Mouse (Mus musculus) ES-Bruce4 (cell line): ENCODE results near the gene Grm7. TPM values are rescaled to one million over a fixed set of nuclear protein-coding genes. Genes with fewer than 3 reads are reported as not detected.

Experiments
- H3K27ac ChIP-seq: 2 replicates; pipeline ENCODE4 v1.5.1; 2012; ENCODE audit warnings: low read length, inconsistent platforms; ENCODE audit not compliant: insufficient read depth
- H3K27me3 ChIP-seq: 2 replicates; pipeline ENCODE4 v1.6.1; 2012; ENCODE audit warnings: mild to moderate bottlenecking, low read length, inconsistent platforms; ENCODE audit not compliant: control insufficient read depth, poor library complexity, insufficient read depth, severe bottlenecking
- H3K36me3 ChIP-seq: 2 replicates; pipeline ENCODE4 v1.6.1; 2012; ENCODE audit warnings: inconsistent platforms, mild to moderate bottlenecking, low read length, moderate library complexity; ENCODE audit not compliant: control insufficient read depth, poor library complexity, insufficient read depth, severe bottlenecking
- H3K4me1 ChIP-seq: one replicate; pipeline ENCODE4 v1.8.1; 2011; ENCODE audit warnings: low read length; ENCODE audit not compliant: control insufficient read depth, insufficient read depth
- H3K4me3 ChIP-seq: 2 replicates; pipeline ENCODE4 v1.5.1; 2011; ENCODE audit warnings: low read depth, mild to moderate bottlenecking, low read length
- H3K9ac ChIP-seq: 2 replicates; pipeline ENCODE4 v1.6.1; 2012; ENCODE audit warnings: low read depth, mild to moderate bottlenecking, inconsistent platforms; ENCODE audit not compliant: poor library complexity, severe bottlenecking
- H3K9me3 ChIP-seq: replicated peaks from 2 replicates; pipeline ENCODE4 v1.6.1; 2012; ENCODE audit warnings: mild to moderate bottlenecking, low read length, inconsistent platforms; ENCODE audit not compliant: control insufficient read depth, poor library complexity, insufficient read depth, severe bottlenecking
- CTCF ChIP-seq: IDR thresholded peaks from one replicate; pipeline ENCODE4 v1.8.1; 2011; ENCODE audit warnings: low read depth, low read length
- EP300 ChIP-seq: IDR thresholded peaks from 2 replicates; pipeline ENCODE4 v1.6.1; 2011; ENCODE audit warnings: low read depth, low read length; ENCODE audit not compliant: insufficient read depth
- POLR2A ChIP-seq: IDR thresholded peaks from one replicate; pipeline ENCODE4 v1.8.1; 2011; ENCODE audit warnings: low read length; ENCODE audit not compliant: insufficient read depth
- polyA plus RNA-seq: library from polyadenylated mRNA; stranded (reverse); fragments of >200 nt; gene quantifications from 2 replicates; pipeline ENCODE4 v1.2.4, GENCODE M21; 2011; ENCODE audit warnings: low read depth; ENCODE audit not compliant: missing spikeins, insufficient read depth, insufficient read length

Gene Grm7
- polyA plus RNA-seq, 1 experiment: not detected

GRCm38 (mm10) chr6:111510768-111511459, 865.5 kb downstream of the Grm7 start:
- Histone ChIP-seq H3K9ac (no peak overlapping the region), H3K36me3 (no peaks in the 10 kb centered on the region), H3K9me3 (no peaks in the 10 kb centered on the region), H3K4me1 (no peaks in the 10 kb centered on the region), H3K27ac (no peak overlapping the region), H3K27me3 (no peaks in the 10 kb centered on the region), H3K4me3 (no peak overlapping the region)
- TF ChIP-seq EP300: no peak
- TF ChIP-seq CTCF: no peak
- no peak for TF ChIP-seq POLR2A

GRCm38 (mm10) chr6:111512359-111512758, 867.0 kb downstream of the Grm7 start:
- Histone ChIP-seq H3K27me3 (no peaks in the 10 kb centered on the region), H3K27ac (no peak overlapping the region), H3K36me3 (no peaks in the 10 kb centered on the region), H3K9ac (no peak overlapping the region), H3K9me3 (no peaks in the 10 kb centered on the region), H3K4me3 (no peak overlapping the region), H3K4me1 (no peaks in the 10 kb centered on the region)
- no peak for TF ChIP-seq CTCF
- TF ChIP-seq POLR2A: no peak
- no peak for TF ChIP-seq EP300

DNA sequence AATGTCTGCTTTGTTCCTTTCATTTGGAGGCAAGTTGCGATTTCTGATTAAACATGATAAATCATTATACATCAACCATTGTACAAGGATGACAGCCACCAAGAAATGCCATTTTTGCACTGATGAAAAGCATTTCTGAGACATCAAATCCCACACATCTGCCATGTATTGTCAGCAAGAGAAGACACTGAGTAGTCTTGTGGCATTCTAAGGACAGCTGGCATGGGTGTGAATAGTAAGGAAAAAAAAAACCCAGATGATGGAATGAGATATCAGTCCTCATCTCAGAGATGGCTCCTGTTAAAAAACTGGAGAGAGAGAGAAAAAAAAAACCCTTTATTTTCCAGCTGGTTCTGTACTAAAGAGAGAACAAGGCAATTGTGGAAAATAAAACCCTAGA, 875.8 kb downstream of the Grm7 start:
- Histone ChIP-seq H3K4me1 (no peaks in the 10 kb centered on the region), H3K9me3 (no peaks in the 10 kb centered on the region), H3K36me3 (no peaks in the 10 kb centered on the region), H3K27me3 (no peaks in the 10 kb centered on the region), H3K4me3 (no peak overlapping the region), H3K9ac (no peak overlapping the region), H3K27ac (no peak overlapping the region)
- TF ChIP-seq CTCF: no peak
- TF ChIP-seq POLR2A: no peak
- no peak for TF ChIP-seq EP300

DNA sequence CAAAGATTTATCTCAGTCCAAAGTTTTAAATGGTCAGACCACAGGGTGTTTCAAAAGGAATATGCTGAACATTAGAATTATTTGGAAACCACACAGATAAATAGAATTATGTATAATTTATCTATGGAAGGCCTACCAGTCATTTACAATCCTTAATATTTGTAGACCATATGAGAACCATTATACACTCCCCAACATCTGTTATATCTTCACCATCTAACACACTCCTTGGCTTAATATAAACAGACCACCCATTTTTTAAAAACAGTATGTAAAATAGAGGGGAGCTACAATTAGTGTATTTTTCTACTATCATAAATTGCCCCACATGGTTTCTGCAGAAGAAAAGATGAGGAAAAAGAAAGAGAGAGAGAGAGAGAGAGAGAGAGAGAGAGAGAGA, 876.7 kb downstream of the Grm7 start:
- Histone ChIP-seq H3K9ac (no peak overlapping the region), H3K4me1 (no peaks in the 10 kb centered on the region), H3K27ac (no peak overlapping the region), H3K9me3 (no peaks in the 10 kb centered on the region), H3K27me3 (no peaks in the 10 kb centered on the region), H3K4me3 (no peak overlapping the region), H3K36me3 (no peaks in the 10 kb centered on the region)
- TF ChIP-seq EP300: no peak
- no peak for TF ChIP-seq CTCF
- TF ChIP-seq POLR2A: no peak

- Histone ChIP-seq H3K4me3 (no peak overlapping the region), H3K27ac (no peak overlapping the region), H3K9me3 (no peaks in the 10 kb centered on the region), H3K4me1 (no peaks in the 10 kb centered on the region), H3K36me3 (no peaks in the 10 kb centered on the region), H3K9ac (no peak overlapping the region), H3K27me3 (no peaks in the 10 kb centered on the region)
- no peak for TF ChIP-seq CTCF
- no peak for TF ChIP-seq POLR2A
- no peak for TF ChIP-seq EP300
Measured at GRCm38 (mm10) chr6:111529985-111530384, 884.6 kb downstream of the Grm7 start.

GRCm38 (mm10) chr6:111558588-111558987, 913.2 kb downstream of the Grm7 start:
- Histone ChIP-seq H3K27me3 (no peaks in the 10 kb centered on the region), H3K9ac (no peak overlapping the region)
- TF ChIP-seq POLR2A (no peak), CTCF (no peak), EP300 (no peak)

More at GRCm38 (mm10) chr6:111558588-111558987, 913.2 kb downstream of the Grm7 start:
- Histone ChIP-seq H3K9me3 (no peaks in the 10 kb centered on the region), H3K36me3 (no peaks in the 10 kb centered on the region), H3K4me3 (no peak overlapping the region), H3K27ac (no peak overlapping the region), H3K4me1 (no peaks in the 10 kb centered on the region)
